Mouse (Mus musculus) limb, embryonic 10.5 days (tissue): ENCODE data around the gene Grm8. TPM values are rescaled to one million over a fixed set of nuclear protein-coding genes. Genes with fewer than 3 reads are reported as not detected.

Experiments
- DNase-seq: peaks from one replicate; pipeline ENCODE4 v3.0.0-alpha.2; 2017; ENCODE audit warnings: low spot score
- H3K27ac ChIP-seq: fragments of 300-500 bp; sonication (generic); 2 replicates; pipeline ENCODE4 v1.5.1; 2016; ENCODE audit warnings: mild to moderate bottlenecking
- H3K27me3 ChIP-seq: fragments of 300-500 bp; sonication (generic); 2 replicates; pipeline ENCODE4 v1.6.1; 2016; ENCODE audit warnings: low read depth, mild to moderate bottlenecking; ENCODE audit not compliant: poor library complexity, severe bottlenecking
- H3K36me3 ChIP-seq: fragments of 300-500 bp; sonication (generic); 2 replicates; pipeline ENCODE4 v1.6.1; 2016; ENCODE audit warnings: mild to moderate bottlenecking, moderate library complexity
- H3K4me1 ChIP-seq: fragments of 300-500 bp; sonication (generic); 2 replicates; pipeline ENCODE4 v1.6.1; 2016
- H3K4me3 ChIP-seq: fragments of 300-500 bp; sonication (generic); 2 replicates; pipeline ENCODE4 v1.5.1; 2016; ENCODE audit warnings: mild to moderate bottlenecking, moderate library complexity
- H3K9me3 ChIP-seq: fragments of 300-500 bp; sonication (generic); replicated peaks from 2 replicates; pipeline ENCODE4 v1.6.1; 2016; ENCODE audit warnings: mild to moderate bottlenecking
- WGBS: fragments of 180-500 bp; shearing (Covaris S2); methylation state at CpG from one replicate; pipeline ENCODE4 v1.1.7; 2016; 5-methylcytosine and 5-hydroxymethylcytosine counted together
- polyA plus RNA-seq: library from polyadenylated mRNA; unstranded; fragments of >200 nt; fragmentation: Nextera tagmentation; extraction: Ambion mirVana; gene quantifications from 2 replicates; pipeline ENCODE4 v1.2.1, GENCODE M21; 2016

Gene Grm8
- polyA plus RNA-seq, 1 experiment from 2014 or later = 0.40 TPM

GRCm38 (mm10) chr6:28111551-28111950 is 23.4 kb downstream of the Grm8 start:
- Histone ChIP-seq H3K27ac (no peak overlapping the region), H3K36me3 (no peaks in the 10 kb centered on the region), H3K9me3 (no peaks in the 10 kb centered on the region), H3K27me3 (no peaks in the 10 kb centered on the region), H3K4me3 (no peak overlapping the region), H3K4me1 (no peaks in the 10 kb centered on the region)
- DNase-seq = no peak
- WGBS = 92% methylated on average over 8 of the region's 8 CpGs

GRCm38 (mm10) chr6:28102608-28103316 is 32.2 kb downstream of the Grm8 start:
- Histone ChIP-seq H3K4me3 (no peak overlapping the region), H3K27ac (no peak overlapping the region), H3K27me3 (no peaks in the 10 kb centered on the region), H3K9me3 (no peaks in the 10 kb centered on the region), H3K36me3 (no peaks in the 10 kb centered on the region), H3K4me1 (no peaks in the 10 kb centered on the region)
- no peak for DNase-seq
- WGBS = 14% methylated on average over 9 of the region's 9 CpGs

DNA sequence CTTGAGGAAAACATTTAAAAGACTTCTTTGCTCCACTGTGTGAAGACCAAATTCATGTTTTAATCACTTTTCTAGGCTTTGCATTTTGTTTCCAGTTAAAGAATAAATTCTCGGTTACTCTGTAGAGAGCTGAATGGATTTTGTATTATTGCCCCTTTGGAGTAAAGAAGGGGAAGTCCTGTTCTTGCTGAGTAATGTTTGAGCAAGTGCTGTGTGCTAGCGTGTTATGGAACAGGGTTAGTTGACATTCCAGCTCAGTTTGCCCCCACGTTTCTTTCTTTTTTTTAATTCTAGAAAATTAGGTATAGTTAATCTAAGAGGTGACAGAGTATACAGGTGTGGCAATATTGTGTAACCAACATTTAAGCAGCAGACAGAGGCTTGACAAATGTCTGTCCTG is 35.0 kb downstream of the Grm8 start:
- Histone ChIP-seq H3K4me1 (no peaks in the 10 kb centered on the region), H3K4me3 (no peak overlapping the region), H3K9me3 (no peaks in the 10 kb centered on the region), H3K27ac (no peak overlapping the region), H3K36me3 (no peaks in the 10 kb centered on the region), H3K27me3 (no peaks in the 10 kb centered on the region)
- no peak for DNase-seq
- WGBS = 90% methylated on average over 3 of the region's 3 CpGs

GRCm38 (mm10) chr6:28092511-28092910 is 42.5 kb downstream of the Grm8 start:
- 93% methylated on average over 6 of the region's 6 CpGs for WGBS
- Histone ChIP-seq H3K4me1 (no peaks in the 10 kb centered on the region), H3K27me3 (no peaks in the 10 kb centered on the region), H3K36me3 (no peaks in the 10 kb centered on the region), H3K9me3 (no peaks in the 10 kb centered on the region), H3K27ac (no peak overlapping the region), H3K4me3 (no peak overlapping the region)
- no peak for DNase-seq

DNA sequence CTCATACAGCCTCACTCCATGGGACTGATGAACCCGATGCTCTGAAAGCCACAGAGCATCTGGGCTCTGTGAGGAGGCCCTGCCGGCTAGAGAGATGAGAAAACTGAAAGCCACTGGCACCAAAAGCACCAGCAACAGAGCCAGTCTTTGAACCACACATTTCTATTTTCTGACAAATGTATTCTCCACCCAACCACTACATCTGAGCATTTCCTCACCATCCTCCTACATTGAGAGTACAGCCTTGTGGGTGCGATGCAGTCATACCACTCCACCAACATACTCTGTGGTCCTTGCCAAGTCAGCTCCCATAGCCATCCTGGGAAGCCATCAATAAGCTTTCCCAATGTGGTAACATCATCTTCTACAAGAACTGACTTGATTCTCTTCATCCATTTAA is 43.1 kb downstream of the Grm8 start:
- Histone ChIP-seq H3K9me3 (no peaks in the 10 kb centered on the region), H3K27ac (no peak overlapping the region), H3K4me3 (no peak overlapping the region), H3K27me3 (no peaks in the 10 kb centered on the region), H3K36me3 (no peaks in the 10 kb centered on the region), H3K4me1 (no peaks in the 10 kb centered on the region)
- no peak for DNase-seq
- 91% methylated on average over 3 of the region's 3 CpGs for WGBS

- H3K36me3 ChIP-seq = no peaks in the 10 kb centered on the region
- no peak overlapping the region for H3K27ac ChIP-seq
- no peaks in the 10 kb centered on the region for H3K4me1 ChIP-seq
- H3K27me3 ChIP-seq = no peaks in the 10 kb centered on the region
- H3K9me3 ChIP-seq = no peaks in the 10 kb centered on the region
- no peak for DNase-seq
- H3K4me3 ChIP-seq = no peak overlapping the region
These were observed 44.0 kb downstream of the Grm8 start for GRCm38 (mm10) chr6:28090981-28091380.

DNA sequence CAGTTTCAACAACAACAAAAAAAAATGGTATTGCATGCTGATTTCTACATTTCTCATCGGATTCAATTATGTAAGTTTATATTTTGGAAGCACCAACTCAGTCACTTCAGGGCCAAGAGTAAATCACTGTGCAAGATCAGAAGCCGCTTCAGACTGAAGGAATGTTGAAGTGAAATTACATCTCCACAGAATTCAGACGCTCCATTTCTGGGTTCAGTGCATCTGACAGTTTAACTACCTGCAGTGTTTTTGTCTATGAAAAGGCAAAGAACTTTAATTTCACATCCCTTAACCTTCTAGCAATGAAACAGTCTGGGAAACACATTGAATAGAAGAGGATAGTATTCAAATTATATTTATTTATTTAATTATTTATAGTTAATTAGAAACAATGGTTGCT is 59.4 kb downstream of the Grm8 start:
- H3K36me3 ChIP-seq = no peaks in the 10 kb centered on the region
- H3K27ac ChIP-seq = no peak overlapping the region
- H3K9me3 ChIP-seq = no peaks in the 10 kb centered on the region
- DNase-seq = no peak
- no peaks in the 10 kb centered on the region for H3K4me1 ChIP-seq
- no peaks in the 10 kb centered on the region for H3K27me3 ChIP-seq
- whole genome bisulfite sequencing = 84% methylated on average over 3 of the region's 3 CpGs
- H3K4me3 ChIP-seq = no peak overlapping the region

GRCm38 (mm10) chr6:28074470-28074869 is 60.5 kb downstream of the Grm8 start:
- Histone ChIP-seq H3K27me3 (no peaks in the 10 kb centered on the region), H3K36me3 (no peaks in the 10 kb centered on the region), H3K9me3 (no peaks in the 10 kb centered on the region), H3K4me1 (no peaks in the 10 kb centered on the region), H3K4me3 (no peak overlapping the region), H3K27ac (no peak overlapping the region)
- no peak for DNase-seq
- 61% methylated on average over 3 of the region's 3 CpGs for WGBS

- DNase-seq = no peak
- no peak overlapping the region for H3K4me3 ChIP-seq
These were observed 83.0 kb downstream of the Grm8 start for GRCm38 (mm10) chr6:28051966-28052365.

GRCm38 (mm10) chr6:28042339-28042738 is 92.6 kb downstream of the Grm8 start:
- Histone ChIP-seq H3K9me3 (no peaks in the 10 kb centered on the region), H3K36me3 (no peaks in the 10 kb centered on the region), H3K27ac (no peak overlapping the region), H3K4me3 (no peak overlapping the region), H3K4me1 (no peaks in the 10 kb centered on the region), H3K27me3 (no peaks in the 10 kb centered on the region)
- no peak for DNase-seq
- 92% methylated on average over 3 of the region's 3 CpGs for WGBS

More at GRCm38 (mm10) chr6:28051966-28052365, 83.0 kb downstream of the Grm8 start:
- Histone ChIP-seq H3K9me3 (no peaks in the 10 kb centered on the region), H3K27me3 (no peaks in the 10 kb centered on the region), H3K36me3 (no peaks in the 10 kb centered on the region), H3K27ac (no peak overlapping the region), H3K4me1 (no peaks in the 10 kb centered on the region)
- 91% methylated on average over 2 of the region's 2 CpGs for WGBS

DNA sequence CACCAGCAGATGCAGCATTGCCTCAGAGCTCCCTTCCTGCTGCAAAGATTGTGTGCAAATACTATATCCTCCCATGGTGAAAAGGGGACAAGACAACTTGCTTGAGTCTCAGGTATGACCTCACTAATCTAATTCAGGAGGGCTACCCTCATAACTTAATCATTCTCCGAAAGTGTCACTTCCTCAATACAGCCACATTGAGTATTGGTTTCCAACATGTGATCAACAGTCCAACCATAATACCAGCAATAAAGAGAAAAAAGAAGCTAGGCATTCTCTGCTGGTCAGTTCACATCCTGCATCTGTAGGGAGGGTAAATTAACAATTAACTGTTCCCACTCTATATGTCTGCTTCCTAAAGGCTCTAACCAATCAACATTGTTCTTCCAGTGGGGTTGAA is 94.2 kb downstream of the Grm8 start:
- no peak for DNase-seq
- Histone ChIP-seq H3K9me3 (no peaks in the 10 kb centered on the region), H3K27me3 (no peaks in the 10 kb centered on the region), H3K4me3 (no peak overlapping the region), H3K36me3 (no peaks in the 10 kb centered on the region), H3K27ac (no peak overlapping the region), H3K4me1 (no peaks in the 10 kb centered on the region)
- WGBS = 77% methylated on average over 1 of the region's 1 CpGs

- Histone ChIP-seq H3K27me3 (no peaks in the 10 kb centered on the region), H3K36me3 (no peaks in the 10 kb centered on the region), H3K4me3 (no peak overlapping the region), H3K27ac (no peak overlapping the region), H3K4me1 (no peaks in the 10 kb centered on the region), H3K9me3 (no peaks in the 10 kb centered on the region)
- 93% methylated on average over 4 of the region's 4 CpGs for WGBS
- DNase-seq = no peak
These were observed 103.0 kb downstream of the Grm8 start for GRCm38 (mm10) chr6:28032006-28032405.

GRCm38 (mm10) chr6:28017653-28018052 is 117.3 kb downstream of the Grm8 start:
- no peak for DNase-seq
- Histone ChIP-seq H3K4me1 (no peaks in the 10 kb centered on the region), H3K36me3 (no peaks in the 10 kb centered on the region), H3K9me3 (no peaks in the 10 kb centered on the region), H3K4me3 (no peak overlapping the region), H3K27ac (no peak overlapping the region), H3K27me3 (no peaks in the 10 kb centered on the region)
- 85% methylated on average over 1 of the region's 1 CpGs for WGBS

DNA sequence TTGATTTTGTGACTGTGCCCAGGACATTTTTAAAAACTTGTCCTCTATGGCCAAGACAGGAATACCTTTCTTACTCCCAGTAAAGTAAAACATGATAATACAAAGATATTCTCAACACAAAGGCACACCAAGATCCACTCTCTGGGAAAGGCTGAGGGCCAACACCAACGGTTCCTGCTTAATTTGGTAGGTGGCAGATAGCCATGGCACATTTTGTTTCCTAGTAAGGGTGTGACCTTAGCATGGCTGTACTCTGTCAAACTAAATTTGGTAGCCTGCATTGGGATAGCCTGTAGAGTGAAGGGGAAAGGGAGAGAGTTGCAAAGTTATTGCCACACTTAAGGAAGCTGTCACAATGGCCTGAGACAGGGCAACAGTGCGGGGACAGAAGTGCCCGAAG is 128.0 kb downstream of the Grm8 start:
- DNase-seq = no peak
- Histone ChIP-seq H3K4me1 (no peaks in the 10 kb centered on the region), H3K36me3 (no peaks in the 10 kb centered on the region), H3K27me3 (no peaks in the 10 kb centered on the region), H3K27ac (no peak overlapping the region), H3K9me3 (no peaks in the 10 kb centered on the region), H3K4me3 (no peak overlapping the region)
- WGBS = 93% methylated on average over 3 of the region's 3 CpGs
